Mouse (Mus musculus): ENCODE results near the gene Kcnip1. TPM values are rescaled to one million over a fixed set of nuclear protein-coding genes. Genes with fewer than 3 reads are reported as not detected.

Kcnip1 gene
- 4.2 TPM in 2 replicates for total RNA-seq (2021)
- long read RNA-seq, partial matches to known transcripts, result 0 of 1 reads
- long read RNA-seq, other reads (novel, unspliced or antisense), result 0 of 1 reads

DNA sequence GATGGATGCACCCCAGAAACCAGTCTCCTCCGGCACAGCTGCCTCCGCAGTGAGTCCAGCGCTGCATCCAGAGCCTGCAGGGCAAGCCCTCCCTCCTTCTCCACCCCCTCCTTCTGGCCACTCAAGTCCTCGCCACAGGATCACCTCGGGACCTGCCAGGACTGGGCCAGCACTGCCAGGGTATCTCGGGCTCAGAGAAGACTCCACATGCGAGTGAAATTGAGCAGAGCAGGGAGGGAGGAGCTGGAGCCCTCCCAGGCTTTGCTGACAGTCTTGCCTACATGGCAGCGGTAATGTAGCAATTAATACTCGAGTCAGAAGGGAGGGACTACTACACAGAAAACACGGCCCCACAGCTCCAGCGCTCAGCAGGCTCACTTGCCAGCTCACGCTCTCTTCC is at the start of gene Kcnip1:
Gene Kcnip1 (minus strand): TSS at position 215 of the 400 bp plus-strand sequence.
- no peak for DNase-seq

DNA sequence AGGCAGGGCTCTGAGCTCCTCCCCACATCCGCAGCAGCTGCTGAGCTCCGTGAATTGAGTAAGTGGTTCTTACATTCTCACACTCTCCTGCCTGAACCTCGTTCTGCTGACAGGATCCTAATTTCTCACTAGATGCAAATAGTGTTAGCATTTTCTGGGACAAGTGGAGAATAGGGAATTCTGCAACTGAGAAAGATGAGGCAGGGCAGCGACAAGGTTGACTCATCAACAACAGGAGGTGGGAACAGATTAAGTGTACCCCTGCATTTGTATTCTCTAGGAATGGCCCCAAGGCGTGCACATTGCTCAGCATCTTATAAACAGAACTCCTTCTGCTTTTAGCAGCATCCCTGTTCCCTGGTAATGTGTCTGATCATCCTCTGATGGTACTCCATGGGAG is 47.1 kb upstream of the Kcnip1 start:
- no peak for DNase-seq

DNA sequence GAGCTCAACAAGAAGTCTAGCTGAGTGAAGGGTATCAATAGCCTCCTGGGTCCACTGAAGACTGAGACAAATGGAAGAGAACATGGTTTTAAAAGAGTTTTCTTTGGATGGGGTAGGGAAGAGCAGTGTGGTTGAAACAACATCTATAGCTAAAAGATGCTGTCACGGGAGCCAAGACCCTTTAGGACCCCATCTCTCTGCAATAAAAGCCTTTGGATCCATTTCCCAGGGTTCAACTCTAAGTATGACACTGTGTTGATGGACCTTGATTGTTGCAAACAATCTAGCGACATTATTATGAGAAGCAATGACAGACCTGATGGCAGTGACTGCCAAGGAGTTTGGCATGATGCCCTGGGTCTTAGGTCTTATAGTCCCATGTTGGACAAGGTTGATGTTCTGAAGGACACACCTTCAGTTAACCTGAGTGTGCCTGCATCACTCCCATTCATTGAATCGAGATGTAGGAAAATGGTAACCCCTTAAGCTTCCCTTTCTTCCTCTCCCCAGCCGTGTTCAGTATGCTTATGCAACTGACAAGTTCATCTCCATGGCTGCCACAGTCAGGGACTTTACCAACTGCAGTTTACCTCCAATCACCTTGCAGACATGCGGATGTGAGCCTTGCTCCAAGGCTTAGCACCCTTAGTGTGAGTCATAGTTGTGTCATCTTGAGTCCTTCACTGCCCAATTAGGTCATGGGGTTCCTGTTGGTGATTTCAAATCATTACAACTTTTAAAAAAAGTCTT is 43.1 kb upstream of the Kcnip1 start:
- DNase-seq, result no peak

DNA sequence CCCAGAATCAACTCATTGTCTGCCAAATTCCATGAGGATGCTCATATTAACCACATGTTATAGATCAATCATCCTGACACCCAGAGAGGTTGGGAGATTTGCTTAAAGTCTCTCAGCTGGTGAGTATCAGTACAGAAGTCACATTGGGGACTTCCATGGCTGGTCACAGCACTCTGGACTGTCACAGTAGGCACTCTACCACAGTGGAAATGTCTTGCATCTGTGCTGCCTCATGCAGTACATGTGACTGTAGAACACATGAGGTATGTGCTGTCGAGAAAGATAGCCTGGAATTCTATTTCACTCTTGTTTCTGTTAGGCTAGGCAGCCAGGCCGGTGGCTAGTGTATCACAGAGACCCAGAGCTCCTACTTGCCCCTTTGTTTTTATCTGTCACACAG is 41.8 kb upstream of the Kcnip1 start:
- DNase-seq, result no peak

DNA sequence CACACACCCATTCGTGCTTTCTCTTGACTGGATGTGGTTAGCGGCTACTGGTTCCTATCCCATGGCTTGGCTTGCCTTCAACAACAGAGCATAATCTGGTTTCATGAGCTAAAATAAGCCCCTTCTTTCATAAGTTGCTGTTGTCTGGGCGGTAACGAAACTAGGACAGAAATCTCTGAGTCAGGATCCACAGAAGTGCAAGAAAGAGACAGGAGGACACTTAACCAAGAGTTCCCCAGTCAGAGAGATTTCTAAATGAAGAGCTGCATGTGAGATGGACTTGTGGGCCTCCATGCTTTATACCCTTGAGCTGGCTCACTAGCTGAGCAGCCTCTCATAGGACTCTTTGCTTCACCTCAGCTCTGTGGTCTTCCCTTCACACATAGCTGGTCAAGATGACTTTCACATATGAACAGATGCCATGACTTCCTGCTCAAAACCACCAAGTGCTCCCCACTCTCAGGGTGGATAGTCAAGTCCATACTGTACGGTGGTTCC is 41.1 kb upstream of the Kcnip1 start:
- no peak for DNase-seq

DNA sequence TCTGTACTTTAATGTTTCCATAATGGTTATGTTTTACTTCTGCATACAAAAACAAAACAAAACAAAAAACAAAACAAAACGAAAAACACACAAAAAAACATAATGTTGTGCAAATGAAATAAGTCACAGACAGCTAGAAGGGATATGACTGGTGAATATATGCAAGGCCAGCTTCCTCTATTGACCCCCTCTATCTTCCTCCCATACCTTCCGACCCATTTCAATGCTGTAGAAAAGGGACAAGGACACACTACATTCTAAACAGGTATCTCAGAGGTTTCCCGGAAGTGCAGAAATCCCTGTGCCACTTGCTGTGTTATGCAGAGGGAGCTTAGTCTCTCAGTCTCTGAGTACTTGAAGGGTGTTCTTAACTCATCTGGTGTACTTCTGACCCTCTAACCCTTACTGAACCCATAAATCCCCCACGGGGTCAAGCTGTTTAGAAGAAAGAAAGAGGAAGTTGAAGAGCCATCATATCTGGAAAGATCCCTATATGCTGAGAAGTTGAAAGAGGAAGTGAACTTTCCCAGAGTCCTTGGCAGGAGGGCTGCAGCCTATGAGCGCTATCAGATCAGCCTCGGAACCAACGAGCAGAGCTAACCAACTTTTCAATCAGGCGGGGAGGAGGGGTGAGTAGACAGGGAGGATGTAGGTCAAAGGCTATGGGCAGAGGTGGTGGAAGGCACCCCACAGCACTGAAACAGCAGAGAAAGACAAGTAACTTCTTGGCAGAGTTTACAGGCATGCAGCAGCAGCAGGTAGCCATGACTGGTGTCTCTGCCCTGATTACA is 38.3 kb upstream of the Kcnip1 start:
- DNase-seq, result no peak

DNA sequence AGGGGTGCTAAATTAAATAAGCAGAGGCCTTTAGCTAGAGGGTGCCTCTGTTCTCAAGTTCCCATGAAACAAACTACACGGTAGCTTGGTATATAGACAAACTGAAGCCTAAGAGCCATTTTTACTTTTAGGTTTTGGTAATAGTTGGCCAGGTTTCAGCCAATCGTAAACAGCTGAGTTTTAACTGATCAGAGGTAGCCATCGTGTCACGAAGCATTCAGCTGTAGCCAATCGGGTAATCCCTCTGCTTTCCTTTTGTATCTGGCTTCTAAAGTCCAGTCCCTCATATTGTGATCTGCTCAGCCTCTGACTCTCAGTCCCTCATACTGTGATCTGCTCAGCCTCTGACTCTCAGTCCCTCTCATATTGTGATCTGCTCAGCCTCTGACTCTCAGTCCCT is 36.7 kb upstream of the Kcnip1 start:
- DNase-seq, result no peak

DNA sequence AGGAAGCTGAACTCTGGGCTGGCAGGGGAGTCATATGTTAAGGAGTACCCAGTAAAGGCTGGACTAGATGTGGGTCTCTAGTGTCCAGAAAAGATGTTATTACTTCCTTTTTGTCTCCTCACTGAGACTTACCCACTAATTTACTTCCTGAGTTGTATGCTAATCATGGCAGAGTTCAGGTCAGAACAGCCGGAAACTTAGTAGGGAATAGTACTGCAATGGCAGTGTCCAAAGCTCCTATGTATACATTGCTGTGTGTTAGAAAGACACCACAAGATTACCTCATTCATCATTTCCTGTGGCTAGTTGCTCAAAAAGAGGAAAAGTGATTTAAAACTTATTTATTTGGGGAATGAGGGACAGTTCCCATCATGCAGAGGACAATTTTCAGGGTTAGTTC is 32.1 kb upstream of the Kcnip1 start:
- no peak for DNase-seq

DNA sequence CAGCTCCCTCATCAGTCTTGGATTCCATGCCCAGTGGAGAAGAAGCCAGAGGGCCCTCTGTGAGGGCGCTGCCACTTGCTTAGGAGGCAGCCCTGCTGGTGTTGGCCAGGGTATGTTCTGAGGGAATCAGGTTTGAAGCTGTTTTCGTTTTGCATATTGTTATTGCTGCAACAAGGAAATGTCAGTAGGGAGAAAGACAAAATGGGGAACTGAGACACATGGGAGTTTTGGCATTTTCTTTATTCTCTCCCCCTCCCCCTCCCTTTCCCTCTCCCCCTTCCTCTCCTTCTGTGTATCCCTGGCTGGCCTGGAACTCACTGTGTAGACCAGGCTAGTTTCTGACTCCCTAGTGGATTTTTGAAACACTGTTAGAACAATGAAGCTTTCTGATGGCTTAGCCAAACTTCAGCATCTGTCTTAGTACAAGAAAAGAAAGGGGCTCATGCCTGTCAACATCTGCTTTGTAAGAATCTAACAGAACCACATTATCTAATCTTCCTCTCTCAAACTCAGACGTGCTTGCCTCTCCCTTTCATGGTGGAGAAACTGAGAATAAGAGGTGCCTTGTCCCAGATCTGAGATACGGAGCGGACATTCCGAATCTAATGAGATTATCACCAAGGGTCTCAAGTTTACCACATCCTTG is 19.2 kb upstream of the Kcnip1 start:
- no peak for DNase-seq

DNA sequence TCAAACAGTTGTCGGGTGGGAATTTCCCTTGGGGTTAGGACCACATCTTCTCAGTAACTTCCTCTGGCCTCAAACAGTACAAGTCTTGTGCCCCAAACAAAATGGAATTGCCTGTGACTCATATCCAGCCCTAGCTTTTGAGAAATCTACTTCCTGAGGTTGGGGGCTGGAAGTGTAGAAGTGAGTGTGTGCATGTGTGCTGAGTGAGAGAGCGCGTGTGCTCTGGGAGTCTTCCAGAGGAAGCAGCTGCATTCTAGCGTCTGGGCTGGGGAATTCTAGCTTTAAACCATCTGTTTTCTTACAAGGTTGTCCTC is 17.9 kb upstream of the Kcnip1 start:
- no peak for DNase-seq

DNA sequence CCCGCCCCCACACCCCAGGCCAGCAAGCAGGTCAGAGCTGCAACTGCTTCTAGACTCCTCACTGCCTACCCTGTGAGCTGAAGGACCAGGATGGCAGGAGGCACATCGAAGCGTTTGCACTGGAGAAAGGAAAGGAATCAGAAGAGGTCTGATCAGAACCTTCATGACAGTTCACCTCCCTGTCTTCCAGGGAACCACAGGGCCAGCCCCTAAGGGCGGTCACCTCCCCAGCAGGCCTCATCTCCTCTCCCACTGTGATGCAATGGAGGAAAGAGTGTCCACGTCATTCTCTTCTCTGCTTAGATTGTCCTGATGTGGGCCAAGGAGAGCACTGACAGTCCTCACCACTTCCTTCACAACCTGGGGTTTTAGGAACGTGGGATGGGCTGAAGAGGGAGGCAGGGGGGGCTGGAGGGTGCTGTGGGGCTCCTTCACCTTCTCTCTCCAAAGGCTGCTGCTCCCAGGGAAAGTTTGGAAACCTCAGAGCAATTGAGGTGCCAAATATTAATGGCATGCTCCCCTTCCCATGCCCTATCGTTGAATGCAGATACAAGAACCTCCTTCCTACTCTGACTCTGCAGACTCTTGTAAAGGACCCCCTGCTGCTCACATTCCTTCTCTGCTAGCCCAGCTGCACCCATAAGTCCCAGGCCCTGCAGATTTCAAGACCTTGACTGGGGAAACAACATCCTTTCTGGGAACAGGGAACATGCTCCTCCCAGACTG is 17.3 kb upstream of the Kcnip1 start:
- DNase-seq, result no peak

DNA sequence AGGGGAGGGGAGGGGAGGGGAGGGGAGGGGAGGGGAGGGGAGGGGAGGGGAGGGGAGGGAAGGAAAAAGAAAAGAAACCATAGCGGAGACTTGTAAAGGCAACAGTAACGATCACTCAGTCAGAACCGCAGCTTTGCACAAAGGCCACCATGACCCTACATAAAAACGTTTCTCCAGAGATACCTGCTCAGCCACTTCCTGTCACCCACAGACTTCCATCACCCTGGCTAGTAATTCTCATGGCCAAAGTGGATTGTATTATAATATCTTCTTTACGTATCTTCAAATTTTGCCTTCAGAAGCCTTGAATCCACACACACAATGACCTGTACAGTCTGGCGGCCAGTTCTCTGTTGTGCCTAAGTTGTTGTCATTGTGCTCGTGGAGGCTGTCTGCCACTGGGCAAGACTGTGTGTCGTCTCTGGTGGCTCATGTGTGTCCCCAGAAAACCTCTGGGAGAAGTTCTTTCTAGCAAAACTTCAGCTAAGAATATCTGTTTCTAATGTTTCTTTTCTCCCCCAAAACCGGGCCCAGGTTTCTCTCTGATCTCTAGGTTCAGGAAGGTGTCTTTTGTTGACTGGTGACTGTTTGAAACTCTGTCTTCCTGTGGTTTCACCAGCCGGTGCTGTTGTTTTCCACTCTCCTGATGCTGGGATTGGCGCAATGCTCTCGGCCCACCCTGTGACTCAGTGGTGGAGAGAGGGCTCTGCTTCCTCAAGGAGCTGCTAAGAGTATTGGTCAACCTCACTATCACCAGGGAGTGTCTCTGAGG is 16.6 kb upstream of the Kcnip1 start:
- no peak for DNase-seq

DNA sequence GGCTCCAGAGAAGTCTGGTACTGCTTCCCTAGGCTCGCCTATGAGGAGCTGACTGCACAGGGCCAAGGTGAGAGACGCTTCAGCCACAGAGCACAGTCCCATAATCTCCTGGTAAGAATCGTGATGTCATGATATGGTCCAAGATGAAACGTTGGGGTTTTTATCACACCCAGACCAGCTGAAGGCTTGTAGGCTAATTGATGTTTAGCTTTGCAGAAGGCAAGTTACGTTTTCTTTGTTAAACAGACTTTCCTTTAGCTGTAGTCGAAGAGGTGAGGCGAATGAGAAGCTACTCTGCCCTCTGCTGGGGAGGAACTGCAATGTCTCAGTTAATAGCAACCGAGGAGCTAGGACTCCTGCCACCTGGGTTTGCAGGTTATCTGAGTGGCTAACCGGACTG is 15.8 kb upstream of the Kcnip1 start:
- DNase-seq, result no peak

DNA sequence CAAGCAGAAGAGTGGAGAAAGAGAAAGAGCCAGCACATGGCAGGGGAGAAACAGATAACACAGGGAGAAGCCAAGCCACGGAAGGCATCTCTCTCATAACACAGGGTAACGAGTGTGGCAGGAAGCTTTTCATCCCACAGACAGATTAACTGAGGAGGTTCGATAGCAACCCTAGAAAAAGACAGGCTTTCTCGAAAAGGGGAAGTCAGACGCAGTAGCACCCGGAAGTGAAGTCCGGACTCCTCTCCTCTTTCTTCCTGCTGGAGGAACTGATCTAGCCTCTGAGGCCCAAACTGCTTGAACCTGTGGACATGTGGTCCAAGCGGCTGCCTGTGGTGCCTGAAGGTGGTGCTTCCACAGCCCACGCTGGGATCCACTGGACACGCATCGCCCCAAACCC is 15.3 kb upstream of the Kcnip1 start:
- no peak for DNase-seq

DNA sequence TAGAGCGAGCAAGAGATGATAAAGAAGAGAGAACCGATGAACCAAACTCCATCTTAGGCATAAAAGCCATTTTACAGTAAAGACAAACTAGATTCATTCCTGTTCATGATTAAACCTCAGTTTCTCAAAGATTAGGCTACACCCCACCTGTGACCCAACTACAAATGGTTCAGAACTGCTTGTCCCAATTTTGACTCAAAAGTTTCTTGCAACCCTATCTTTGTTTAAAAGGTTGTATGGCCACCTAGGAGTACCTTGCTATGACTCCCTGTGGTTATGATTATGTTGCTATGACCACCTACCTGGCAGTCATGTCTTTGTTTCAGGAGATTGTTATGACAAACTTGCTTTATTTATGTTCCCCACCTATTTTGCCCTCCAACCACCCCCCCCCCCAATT is 14.7 kb upstream of the Kcnip1 start:
- DNase-seq, result no peak

DNA sequence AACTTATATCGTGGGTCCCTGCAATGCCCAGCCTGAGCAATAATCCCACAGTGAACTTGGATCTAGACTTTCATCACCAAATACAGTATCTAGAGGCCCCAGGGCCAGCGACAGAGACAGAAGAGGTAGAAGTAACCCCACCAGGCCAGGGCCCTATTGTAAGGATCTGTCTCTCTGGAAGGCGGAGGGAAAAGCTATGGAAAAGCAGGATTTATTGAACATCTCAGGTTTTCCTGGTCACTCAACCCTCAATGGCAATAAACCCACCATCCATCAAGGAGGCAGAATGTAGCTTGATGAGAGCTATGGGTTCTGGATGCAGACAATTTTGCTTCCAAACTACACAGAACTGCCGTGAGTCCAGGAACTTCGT is 9.6 kb upstream of the Kcnip1 start:
- no peak for DNase-seq

DNA sequence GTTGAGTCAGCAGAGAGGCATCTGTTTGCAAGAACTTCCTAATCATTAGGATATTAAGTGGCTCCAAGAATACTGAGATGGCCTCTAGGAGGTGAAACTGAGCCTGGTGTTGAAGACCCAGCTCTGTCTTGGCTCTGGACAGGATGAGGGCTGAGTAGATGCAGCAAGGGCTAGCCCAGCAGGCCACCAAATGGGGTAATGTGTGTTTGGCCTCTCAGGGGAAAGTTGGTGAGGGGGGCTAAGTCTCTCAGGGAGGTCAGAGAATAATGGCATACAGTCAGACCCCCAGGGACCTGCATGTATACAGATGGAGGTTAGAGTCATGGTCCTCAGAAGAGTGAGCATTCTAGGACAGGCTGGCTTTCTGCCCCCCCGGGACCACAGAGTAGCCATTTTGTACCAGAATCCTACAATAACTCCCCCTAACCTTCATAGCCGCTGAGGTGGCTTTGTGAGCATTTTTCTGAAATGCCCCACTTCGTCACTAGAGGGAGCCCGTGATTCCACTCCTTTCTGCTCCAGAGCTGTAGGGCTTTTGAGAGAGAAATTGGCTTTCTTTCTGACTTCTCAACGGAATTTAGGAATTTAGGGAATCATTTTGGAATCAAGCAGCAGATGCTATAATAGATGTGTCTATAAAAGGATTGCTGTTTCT is 9.1 kb upstream of the Kcnip1 start:
- DNase-seq, result peak; percentile 42

DNA sequence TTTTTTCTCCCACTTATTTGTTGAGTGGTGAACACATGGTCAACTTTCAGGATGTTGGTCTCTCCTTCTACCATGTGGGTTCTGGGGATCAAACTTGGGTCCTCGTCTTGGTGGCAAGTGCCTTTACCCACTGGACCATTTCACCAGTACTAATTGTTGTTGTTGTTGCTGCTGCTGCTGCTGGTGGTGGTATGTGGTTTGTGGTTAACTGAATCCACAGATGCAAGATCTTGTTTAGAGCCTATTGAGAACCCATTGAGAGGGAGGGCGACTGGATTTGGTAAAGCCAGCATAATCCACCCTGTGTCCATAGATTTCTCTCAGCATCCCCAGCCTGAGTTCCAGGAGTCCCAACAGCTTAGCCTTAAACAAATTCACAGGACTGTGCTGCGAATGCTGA is 7.5 kb upstream of the Kcnip1 start:
- DNase-seq, result no peak

DNA sequence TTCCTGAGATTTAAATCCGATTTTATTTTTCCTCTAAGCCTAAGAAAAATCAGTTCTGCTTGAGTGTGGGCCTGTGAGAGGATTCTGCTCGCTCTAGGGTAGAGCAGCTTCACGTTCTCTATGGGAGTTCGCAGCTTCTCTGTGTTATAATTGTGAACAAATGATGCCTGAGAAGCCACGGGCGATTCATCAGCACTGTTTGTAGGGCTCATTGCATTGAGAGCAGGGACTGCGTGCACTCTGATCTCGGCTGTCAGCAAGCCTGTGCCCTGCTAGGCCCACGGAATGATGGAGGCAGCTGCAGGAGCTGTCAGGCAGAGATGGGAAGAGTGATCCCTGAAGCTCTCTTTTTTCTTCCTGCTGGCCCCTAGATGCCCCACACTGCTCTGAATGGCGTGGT is 5.3 kb upstream of the Kcnip1 start:
- no peak for DNase-seq

DNA sequence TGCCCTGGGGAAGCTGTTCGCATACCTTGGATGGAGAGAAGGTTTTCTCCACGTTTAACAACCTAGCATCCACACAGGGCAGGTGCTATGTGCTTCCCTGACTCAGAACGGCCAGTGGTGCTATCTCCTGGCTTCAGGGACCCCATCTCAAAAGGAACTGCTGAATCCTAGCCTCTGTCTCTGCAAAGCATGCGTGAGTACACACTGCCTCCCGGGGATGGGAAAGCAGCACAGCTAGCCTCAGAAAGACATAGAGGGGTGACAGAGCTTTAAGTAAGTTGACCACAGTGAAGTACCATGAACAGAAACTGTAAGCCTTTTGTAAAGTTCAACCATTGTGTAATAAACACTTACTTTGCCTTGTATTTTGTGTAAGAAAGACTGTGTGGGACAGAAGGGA is 544 bp upstream of the Kcnip1 start:
- DNase-seq, result no peak

DNA sequence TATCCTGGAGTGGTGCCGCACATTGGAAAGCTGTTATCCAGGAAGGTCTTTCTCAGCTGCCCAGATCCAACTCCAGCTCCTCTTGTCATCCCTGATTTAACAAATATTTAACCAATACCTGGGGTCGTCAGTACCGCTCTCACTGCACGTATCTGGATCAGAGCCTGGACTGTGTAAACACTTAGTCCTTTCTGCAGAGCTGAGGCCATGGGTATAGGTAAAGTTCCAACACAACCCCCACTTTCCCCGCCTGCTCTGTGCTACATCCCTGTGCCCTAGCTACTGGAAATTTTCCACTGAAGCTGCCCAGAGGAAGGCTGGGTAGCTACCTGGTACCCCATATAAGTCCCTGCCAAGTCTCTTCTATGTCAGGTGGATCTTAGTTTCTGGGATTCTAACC is 3.0 kb downstream of the Kcnip1 start:
- DNase-seq, result no peak

Measured in adrenal gland, postnatal 25 days (tissue).